Mouse (Mus musculus): ENCODE results near the gene Grb2. TPM values are rescaled to one million over a fixed set of nuclear protein-coding genes. Genes with fewer than 3 reads are reported as not detected.
"Not testable (repeated sequence)": the region's sequence is repeated elsewhere in the genome, so short reads cannot be mapped to it uniquely, and the experiment has no call there.

Grb2 gene
- polyA plus RNA-seq, 1 experiment from 2014 or later, result 83.5 TPM

- no peak for ATAC-seq (ENCODE audit: insufficient read depth, low FRiP score, low read depth)
- Histone ChIP-seq H3K4me3 (replicated peaks) (no peak overlapping the region), H3K27ac (no peak overlapping the region), H3K4me2 (no peak overlapping the region), H3K4me1 (no peaks in the 10 kb centered on the region), H3K9ac (no peak overlapping the region), H3K36me3 (peaks cover 12% of the 10 kb centered on the region; the same call in 1 of the 2 replicates), H3K9me3 (no peaks in the 10 kb centered on the region), H3K27me3 (replicated peaks) (no peaks in the 10 kb centered on the region)
- WGBS, result 68% methylated on average over 2 of the region's 2 CpGs
Measured at GRCm38 (mm10) chr11:115654128-115654527, 54.3 kb downstream of the Grb2 start.

GRCm38 (mm10) chr11:115653194-115653593 lies 55.2 kb downstream of the Grb2 start:
- 83% methylated on average over 3 of the region's 3 CpGs for WGBS
- no peak for ATAC-seq (ENCODE audit: insufficient read depth, low FRiP score, low read depth)
- H3K4me3 ChIP-seq (replicated peaks), result no peak overlapping the region
- no peak overlapping the region for H3K27ac ChIP-seq
- H3K4me2 ChIP-seq, result no peak overlapping the region
- peaks cover 12% of the 10 kb centered on the region; the same call in 1 of the 2 replicates for H3K36me3 ChIP-seq
- H3K9ac ChIP-seq, result no peak overlapping the region
- H3K27me3 ChIP-seq (replicated peaks), result no peaks in the 10 kb centered on the region
- no peaks in the 10 kb centered on the region for H3K4me1 ChIP-seq
- no peaks in the 10 kb centered on the region for H3K9me3 ChIP-seq

- WGBS, result 87% methylated on average over 3 of the region's 3 CpGs
- ATAC-seq (ENCODE audit: insufficient read depth, low FRiP score, low read depth), result no peak
Measured at GRCm38 (mm10) chr11:115651680-115652079, 56.7 kb downstream of the Grb2 start.

GRCm38 (mm10) chr11:115649706-115650105 lies 58.7 kb downstream of the Grb2 start:
- ATAC-seq (ENCODE audit: insufficient read depth, low FRiP score, low read depth), result no peak
- 74% methylated on average over 10 of the region's 10 CpGs for WGBS
- no peaks in the 10 kb centered on the region for H3K9me3 ChIP-seq
- no peaks in the 10 kb centered on the region for H3K27me3 ChIP-seq (replicated peaks)
- peaks cover 15% of the 10 kb centered on the region for H3K36me3 ChIP-seq
- H3K9ac ChIP-seq, result no peak overlapping the region
- H3K27ac ChIP-seq, result 0 out of 2 replicates have a peak overlapping the region, but pooled peaks have one; percentile 9
- H3K4me2 ChIP-seq, result no peak overlapping the region
- no peaks in the 10 kb centered on the region for H3K4me1 ChIP-seq
- no peak overlapping the region for H3K4me3 ChIP-seq (replicated peaks)

More at GRCm38 (mm10) chr11:115651680-115652079, 56.7 kb downstream of the Grb2 start:
- H3K4me3 ChIP-seq (replicated peaks), result no peak overlapping the region
- no peaks in the 10 kb centered on the region for H3K27me3 ChIP-seq (replicated peaks)
- peaks cover 16% of the 10 kb centered on the region for H3K36me3 ChIP-seq
- H3K4me2 ChIP-seq, result no peak overlapping the region
- H3K9me3 ChIP-seq, result no peaks in the 10 kb centered on the region
- no peak overlapping the region for H3K9ac ChIP-seq
- no peak overlapping the region for H3K27ac ChIP-seq
- H3K4me1 ChIP-seq, result no peaks in the 10 kb centered on the region

- Histone ChIP-seq H3K27ac (no peak overlapping the region), H3K9ac (no peak overlapping the region), H3K27me3 (replicated peaks) (no peaks in the 10 kb centered on the region), H3K4me3 (replicated peaks) (no peak overlapping the region), H3K36me3 (peaks cover 11% of the 10 kb centered on the region), H3K9me3 (no peaks in the 10 kb centered on the region), H3K4me1 (no peaks in the 10 kb centered on the region), H3K4me2 (no peak overlapping the region)
- no peak for ATAC-seq (ENCODE audit: insufficient read depth, low FRiP score, low read depth)
- WGBS, result 54% methylated on average over 6 of the region's 6 CpGs
Measured at GRCm38 (mm10) chr11:115647459-115647858, 60.9 kb downstream of the Grb2 start.

GRCm38 (mm10) chr11:115646439-115646838 lies 62.0 kb downstream of the Grb2 start:
- Histone ChIP-seq H3K4me1 (no peaks in the 10 kb centered on the region), H3K9me3 (no peaks in the 10 kb centered on the region), H3K27ac (no peak overlapping the region), H3K9ac (no peak overlapping the region), H3K4me3 (replicated peaks) (no peak overlapping the region), H3K36me3 (peaks cover 11% of the 10 kb centered on the region), H3K4me2 (no peak overlapping the region), H3K27me3 (replicated peaks) (no peaks in the 10 kb centered on the region)
- WGBS, result 89% methylated on average over 9 of the region's 9 CpGs
- no peak for ATAC-seq (ENCODE audit: insufficient read depth, low FRiP score, low read depth)

GRCm38 (mm10) chr11:115645498-115645897 lies 62.9 kb downstream of the Grb2 start:
- not testable (repeated sequence) for ATAC-seq (ENCODE audit: insufficient read depth, low FRiP score, low read depth); H3K4me3 ChIP-seq (replicated peaks); H3K27ac ChIP-seq; H3K27me3 ChIP-seq (replicated peaks); H3K4me1 ChIP-seq; H3K36me3 ChIP-seq; H3K9me3 ChIP-seq; H3K4me2 ChIP-seq; H3K9ac ChIP-seq
- 59% methylated on average over 14 of the region's 14 CpGs for WGBS

GRCm38 (mm10) chr11:115644308-115644707 lies 64.1 kb downstream of the Grb2 start:
- WGBS, result 86% methylated on average over 13 of the region's 13 CpGs
- Histone ChIP-seq H3K36me3 (peaks cover 6% of the 10 kb centered on the region), H3K4me3 (replicated peaks) (no peak overlapping the region), H3K27ac (no peak overlapping the region), H3K4me1 (no peaks in the 10 kb centered on the region), H3K27me3 (replicated peaks) (no peaks in the 10 kb centered on the region), H3K4me2 (no peak overlapping the region), H3K9ac (no peak overlapping the region), H3K9me3 (no peaks in the 10 kb centered on the region)
- no peak for ATAC-seq (ENCODE audit: insufficient read depth, low FRiP score, low read depth)

GRCm38 (mm10) chr11:115643265-115643664 lies 65.1 kb downstream of the Grb2 start:
- no peaks in the 10 kb centered on the region for H3K27me3 ChIP-seq (replicated peaks)
- ATAC-seq (ENCODE audit: insufficient read depth, low FRiP score, low read depth), result no peak
- WGBS, result 65% methylated on average over 10 of the region's 10 CpGs
- no peaks in the 10 kb centered on the region for H3K4me1 ChIP-seq
- H3K4me3 ChIP-seq (replicated peaks), result no peak overlapping the region
- no peak overlapping the region for H3K27ac ChIP-seq
- peaks cover 6% of the 10 kb centered on the region for H3K36me3 ChIP-seq
- no peaks in the 10 kb centered on the region for H3K9me3 ChIP-seq
- H3K4me2 ChIP-seq, result no peak overlapping the region
- H3K9ac ChIP-seq, result no peak overlapping the region

GRCm38 (mm10) chr11:115642705-115643104 lies 65.7 kb downstream of the Grb2 start:
- 93% methylated on average over 2 of the region's 2 CpGs for WGBS
- Histone ChIP-seq H3K9me3 (no peaks in the 10 kb centered on the region), H3K36me3 (peaks cover 6% of the 10 kb centered on the region), H3K27me3 (replicated peaks) (no peaks in the 10 kb centered on the region), H3K9ac (no peak overlapping the region), H3K4me3 (replicated peaks) (no peak overlapping the region), H3K4me2 (no peak overlapping the region), H3K27ac (no peak overlapping the region), H3K4me1 (no peaks in the 10 kb centered on the region)
- no peak for ATAC-seq (ENCODE audit: insufficient read depth, low FRiP score, low read depth)

GRCm38 (mm10) chr11:115641664-115642036 lies 66.7 kb downstream of the Grb2 start:
- H3K4me1 ChIP-seq, result no peaks in the 10 kb centered on the region
- 86% methylated on average over 4 of the region's 4 CpGs for WGBS

GRCm38 (mm10) chr11:115640978-115641663 lies 67.3 kb downstream of the Grb2 start:
- Histone ChIP-seq H3K27me3 (replicated peaks) (no peaks in the 10 kb centered on the region), H3K9me3 (no peaks in the 10 kb centered on the region), H3K27ac (no peak overlapping the region), H3K9ac (no peak overlapping the region), H3K36me3 (no peaks in the 10 kb centered on the region), H3K4me2 (no peak overlapping the region), H3K4me1 (no peaks in the 10 kb centered on the region), H3K4me3 (replicated peaks) (no peak overlapping the region)
- no peak for ATAC-seq (ENCODE audit: insufficient read depth, low FRiP score, low read depth)
- 45% methylated on average over 14 of the region's 14 CpGs for WGBS

More at GRCm38 (mm10) chr11:115641664-115642036, 66.7 kb downstream of the Grb2 start:
- Histone ChIP-seq H3K9ac (no peak overlapping the region), H3K27ac (no peak overlapping the region), H3K9me3 (no peaks in the 10 kb centered on the region), H3K4me3 (replicated peaks) (no peak overlapping the region), H3K4me2 (no peak overlapping the region), H3K27me3 (replicated peaks) (no peaks in the 10 kb centered on the region), H3K36me3 (peaks cover 1% of the 10 kb centered on the region)
- ATAC-seq (ENCODE audit: insufficient read depth, low FRiP score, low read depth), result no peak

Measured in stomach, embryonic 15.5 days (tissue).